Mouse (Mus musculus) naive thymus-derived CD4-positive, alpha-beta T cell, adult 2 months (primary cell): ENCODE measurements around the gene Pde11a.

Source experiments
- DNase-seq: peaks from one replicate; pipeline ENCODE4 v3.0.0-alpha.2; 2011; ENCODE audit warnings: low read depth

Gene Pde11a

GRCm38 (mm10) chr2:76158973-76159372, 179.6 kb downstream of the Pde11a start:
- DNase-seq = no peak

GRCm38 (mm10) chr2:76141136-76141535, 197.4 kb downstream of the Pde11a start:
- DNase-seq = no peak

GRCm38 (mm10) chr2:76132983-76133382, 205.6 kb downstream of the Pde11a start:
- peak; percentile 41 for DNase-seq

- no peak for DNase-seq
Measured at GRCm38 (mm10) chr2:76129933-76130627, 208.5 kb downstream of the Pde11a start.

GRCm38 (mm10) chr2:76129058-76129437, 209.5 kb downstream of the Pde11a start:
- DNase-seq = peak; percentile 57

- peak; percentile 74 for DNase-seq
Measured at GRCm38 (mm10) chr2:76128105-76129057, 210.2 kb downstream of the Pde11a start.

GRCm38 (mm10) chr2:76126651-76127050, 211.9 kb downstream of the Pde11a start:
- no peak for DNase-seq

GRCm38 (mm10) chr2:76124821-76125220, 213.8 kb downstream of the Pde11a start:
- DNase-seq = no peak

GRCm38 (mm10) chr2:76122167-76122566, 216.4 kb downstream of the Pde11a start:
- peak; percentile 36 for DNase-seq

GRCm38 (mm10) chr2:76119848-76120247, 218.7 kb downstream of the Pde11a start:
- DNase-seq = no peak

- no peak for DNase-seq
Measured at GRCm38 (mm10) chr2:76118491-76118890, 220.1 kb downstream of the Pde11a start.

GRCm38 (mm10) chr2:76117219-76117618, 221.4 kb downstream of the Pde11a start:
- DNase-seq = no peak

- peak; percentile 84 for DNase-seq
Measured at GRCm38 (mm10) chr2:76115696-76116095, 222.9 kb downstream of the Pde11a start.

GRCm38 (mm10) chr2:76114734-76115133, 223.8 kb downstream of the Pde11a start:
- DNase-seq = peak; percentile 73

GRCm38 (mm10) chr2:76109653-76110052, 228.9 kb downstream of the Pde11a start:
- DNase-seq = no peak

GRCm38 (mm10) chr2:76101889-76102602, 236.5 kb downstream of the Pde11a start:
- no peak for DNase-seq

GRCm38 (mm10) chr2:76100597-76100996, 238.0 kb downstream of the Pde11a start:
- DNase-seq = no peak

GRCm38 (mm10) chr2:76099726-76100347, 238.7 kb downstream of the Pde11a start:
- DNase-seq = no peak

GRCm38 (mm10) chr2:76098381-76098780, 240.2 kb downstream of the Pde11a start:
- no peak for DNase-seq

- no peak for DNase-seq
Measured at GRCm38 (mm10) chr2:76097847-76098246, 240.7 kb downstream of the Pde11a start.

GRCm38 (mm10) chr2:76097284-76097683, 241.3 kb downstream of the Pde11a start:
- DNase-seq = no peak

- no peak for DNase-seq
Measured at GRCm38 (mm10) chr2:76095861-76096260, 242.7 kb downstream of the Pde11a start.
